Mouse (Mus musculus) embryonic stem cell, embryonic (primary cell): ENCODE measurements at regions not wholly inside any gene's neighbourhood (a gene's known extent, or its start where the extent isn't known, plus 50 kb on each side); places are given as distances from the start of the nearest gene placed in this dataset.

Experiments
- CTCF ChIA-PET, 4 experiments: fragments of 300-600 bp in 2 of 4; fragments of 350-600 bp in 2 of 4; sonication (Branson Sonifier 250); formaldehyde crosslinking; loops; one replicate each; lab custom pipeline; 2022; ENCODE audit warnings: inconsistent platforms in 2 of 4; lab: Charles Lee
- POLR2A ChIA-PET, 4 experiments: fragments of 300-600 bp in 2 of 4; fragments of 350-600 bp in 2 of 4; sonication (Branson Sonifier 250); formaldehyde crosslinking; loops; one replicate each; lab custom pipeline; 2022; ENCODE audit warnings: antibody characterized with exemption in 4 of 4, inconsistent platforms in 1 of 4; lab: Charles Lee

GRCm38 (mm10) chr6:71012436-71012822, 56.1 kb downstream of the Foxi3 start:
- POLR2A ChIA-PET: interaction anchor here in 3 of 4 experiments (0.5 to 3.7 kb wide), 8 partner anchors 10 to 258 kb away, joined by 3 to 15 read pairs (median 4); partner anchors contain the start of gene Foxi3 (in 1 of the 3)
- CTCF ChIA-PET: interaction anchor here (0.5 to 2.3 kb wide), 30 partner anchors 10 to 1525 kb away, joined by 3 to 6 read pairs (median 4); partner anchors contain the start of genes Foxi3 (in 2 of the 4) and Thnsl2 (in 2 of the 4)

- ChIA-PET POLR2A (interaction anchor here in 2 of 4 experiments (0.9 to 3.7 kb wide), 9 partner anchors 10 to 131 kb away, joined by 3 to 15 read pairs (median 4); partner anchors contain the start of genes Foxi3 (in 1 of the 2) and Thnsl2 (in 1 of the 2)), CTCF (interaction anchor here (0.5 to 2.3 kb wide), 37 partner anchors 11 to 215 kb away, joined by 3 to 11 read pairs (median 4); partner anchors contain the start of genes Foxi3 (in 2 of the 4) and Thnsl2 (in 2 of the 4))
These were observed 56.6 kb downstream of the Foxi3 start for GRCm38 (mm10) chr6:71012823-71013461.

DNA sequence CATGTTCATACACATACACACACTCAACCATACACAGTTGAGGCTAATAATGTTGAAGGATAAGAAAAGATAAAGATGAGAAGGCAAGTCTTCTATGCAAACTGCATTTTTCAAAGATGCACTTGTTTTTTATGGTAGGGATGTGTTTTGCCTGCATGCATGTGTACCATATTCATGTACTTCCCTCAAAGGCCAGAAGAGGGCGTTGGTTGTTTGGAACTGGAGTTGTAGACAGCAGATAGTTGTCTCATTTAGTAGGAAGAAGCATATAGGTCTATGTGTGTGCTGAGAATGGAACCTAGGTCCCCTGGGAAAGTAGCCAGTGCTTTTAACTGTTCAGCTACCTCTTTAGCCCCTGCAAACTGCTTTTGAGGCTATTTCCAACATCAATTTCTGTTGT, 60.1 kb downstream of the Foxi3 start:
- POLR2A ChIA-PET: no interaction called here

GRCm38 (mm10) chr6:71021353-71021752, 65.0 kb downstream of the Foxi3 start:
- ChIA-PET CTCF (no interaction called here), POLR2A (no interaction called here)

More for the DNA sequence above, 60.1 kb downstream of the Foxi3 start:
- CTCF ChIA-PET: interaction anchor here in 1 of 4 experiments (2.0 kb wide), 1 partner anchor 14 kb away, joined by 6 read pairs; no protein-coding TSS in a partner anchor

GRCm38 (mm10) chr6:71025472-71025871, 69.1 kb downstream of the Foxi3 start:
- CTCF ChIA-PET: interaction anchor here in 3 of 4 experiments (0.7 to 1.6 kb wide), 4 partner anchors 8 to 221 kb away, joined by 3 to 6 read pairs (median 3); no protein-coding TSS in a partner anchor
- POLR2A ChIA-PET: interaction anchor here in 1 of 4 experiments (0.8 to 1.2 kb wide), 2 partner anchors 119 to 519 kb away, joined by 3 read pairs; partner anchors contain the start of gene Thnsl2

DNA sequence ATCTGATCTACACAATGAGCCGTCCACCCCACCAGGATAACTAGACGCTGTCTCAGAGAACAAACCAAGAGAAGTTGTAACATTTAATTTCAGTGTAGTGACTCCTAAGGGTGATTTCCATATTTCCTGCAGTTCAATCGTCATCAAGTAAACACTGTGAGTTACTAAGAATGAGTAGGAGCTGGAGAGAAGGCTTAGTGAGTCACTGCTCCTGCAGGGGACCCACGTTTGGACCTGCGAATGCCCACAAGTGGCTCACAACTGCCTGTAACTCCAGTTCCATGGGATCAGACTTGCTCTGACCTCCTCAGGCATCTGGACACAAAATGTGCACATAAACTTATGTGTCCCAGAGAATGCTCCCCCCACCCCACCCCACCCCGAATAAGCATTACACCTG, 73.3 kb downstream of the Foxi3 start:
- CTCF ChIA-PET: interaction anchor here (0.5 to 2.1 kb wide), 22 partner anchors 11 to 972 kb away, joined by 3 to 26 read pairs (median 4); no protein-coding TSS in a partner anchor
- POLR2A ChIA-PET: no interaction called here

GRCm38 (mm10) chr6:71030541-71030940, 74.2 kb downstream of the Foxi3 start:
- POLR2A ChIA-PET: interaction anchor here in 2 of 4 experiments (1.4 kb wide), 2 partner anchors 12 to 66 kb away, joined by 3 to 4 read pairs; no protein-coding TSS in a partner anchor
- CTCF ChIA-PET: interaction anchor here (0.5 to 2.1 kb wide), 37 partner anchors 10 to 971 kb away, joined by 3 to 26 read pairs (median 4); no protein-coding TSS in a partner anchor

DNA sequence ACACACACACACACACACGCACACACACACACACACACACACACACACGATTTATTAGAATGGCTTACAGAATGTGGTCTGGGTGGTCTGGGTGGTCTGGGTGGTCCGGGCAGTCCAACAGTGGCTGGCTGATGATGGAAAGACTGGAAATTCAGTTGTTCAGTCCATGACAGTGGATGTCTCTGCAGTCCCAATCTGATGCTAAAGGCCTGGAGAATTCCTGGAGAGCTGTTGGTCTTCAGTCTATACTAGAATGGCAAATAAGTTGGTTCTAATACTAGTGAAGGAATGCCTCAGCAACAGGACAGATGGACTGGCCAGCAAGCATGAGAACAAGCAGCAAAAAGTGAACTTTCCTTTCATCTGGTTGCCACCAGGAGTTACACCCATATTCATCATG, 87.9 kb downstream of the Foxi3 start:
- POLR2A ChIA-PET: interaction anchor here in 1 of 4 experiments (1.2 kb wide), 1 partner anchor 31 kb away, joined by 3 read pairs; no protein-coding TSS in a partner anchor

DNA sequence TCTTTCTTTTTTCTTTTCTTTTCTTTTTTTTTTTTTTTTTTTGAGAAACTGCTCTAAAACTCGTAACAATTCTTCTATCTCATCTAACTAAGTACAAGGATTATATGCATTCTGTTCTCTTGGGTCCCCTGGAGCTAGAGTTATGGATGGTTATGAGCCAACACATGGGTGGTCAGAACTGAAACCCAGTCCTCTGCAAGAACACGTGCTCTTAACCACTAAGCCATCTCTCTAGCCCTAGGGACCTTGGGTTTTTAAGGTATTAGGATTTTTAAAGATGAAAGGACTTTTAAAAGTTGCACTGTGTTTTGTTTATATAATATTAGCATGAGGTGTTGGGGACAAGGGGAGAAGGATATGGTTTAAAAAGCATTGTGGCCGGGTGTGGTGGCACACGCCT, 88.9 kb downstream of the Foxi3 start:
- POLR2A ChIA-PET: interaction anchor here in 1 of 4 experiments (1.2 kb wide), 1 partner anchor 32 kb away, joined by 3 read pairs; no protein-coding TSS in a partner anchor
- CTCF ChIA-PET: interaction anchor here in 1 of 4 experiments (0.6 kb wide), 1 partner anchor 1215 kb away, joined by 8 read pairs; no protein-coding TSS in a partner anchor

More for the DNA sequence above, 87.9 kb downstream of the Foxi3 start:
- CTCF ChIA-PET: no interaction called here

GRCm38 (mm10) chr6:71048199-71049094, 92.1 kb downstream of the Foxi3 start:
- ChIA-PET POLR2A (no interaction called here), CTCF (interaction anchor here in 3 of 4 experiments (0.5 to 2.0 kb wide), 8 partner anchors 8 to 1315 kb away, joined by 3 to 9 read pairs (median 4); no protein-coding TSS in a partner anchor)

GRCm38 (mm10) chr6:71050248-71050647, 93.9 kb downstream of the Foxi3 start:
- ChIA-PET CTCF (interaction anchor here in 3 of 4 experiments (0.6 to 0.7 kb wide), 4 partner anchors 9 to 40 kb away, joined by 3 to 6 read pairs (median 4); no protein-coding TSS in a partner anchor), POLR2A (interaction anchor here in 3 of 4 experiments (0.7 to 1.4 kb wide), 4 partner anchors 10 to 1001 kb away, joined by 3 to 11 read pairs (median 6); no protein-coding TSS in a partner anchor)

DNA sequence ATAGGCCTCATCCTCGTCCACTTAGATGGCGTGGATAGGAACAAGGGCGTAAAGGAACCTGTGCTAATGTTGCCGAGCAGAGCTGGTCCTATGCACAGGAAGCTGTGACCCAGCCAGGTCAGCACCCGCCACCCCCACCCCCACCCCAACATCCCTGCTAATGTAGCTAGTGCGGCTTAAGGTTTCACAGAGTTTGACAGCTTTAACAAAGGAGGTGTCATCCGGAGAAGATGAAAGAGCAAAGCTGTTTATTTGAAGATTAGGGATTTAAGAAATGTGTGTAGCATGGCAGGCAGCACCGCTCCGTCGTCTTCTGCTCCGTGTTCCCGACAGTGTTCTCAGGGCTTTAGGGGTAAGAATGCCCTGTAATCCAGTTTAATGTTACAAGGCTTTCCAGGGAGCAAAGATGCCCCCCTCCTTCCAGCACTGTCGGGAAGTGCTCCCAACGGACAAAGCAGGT, 93.5 kb downstream of the Thnsl2 start:
- POLR2A ChIA-PET: interaction anchor here in 2 of 4 experiments (0.7 to 1.4 kb wide), 2 partner anchors 11 to 1000 kb away, joined by 3 to 4 read pairs; no protein-coding TSS in a partner anchor
- CTCF ChIA-PET: interaction anchor here (0.6 to 0.7 kb wide), 4 partner anchors 10 to 40 kb away, joined by 3 to 6 read pairs (median 4); no protein-coding TSS in a partner anchor

DNA sequence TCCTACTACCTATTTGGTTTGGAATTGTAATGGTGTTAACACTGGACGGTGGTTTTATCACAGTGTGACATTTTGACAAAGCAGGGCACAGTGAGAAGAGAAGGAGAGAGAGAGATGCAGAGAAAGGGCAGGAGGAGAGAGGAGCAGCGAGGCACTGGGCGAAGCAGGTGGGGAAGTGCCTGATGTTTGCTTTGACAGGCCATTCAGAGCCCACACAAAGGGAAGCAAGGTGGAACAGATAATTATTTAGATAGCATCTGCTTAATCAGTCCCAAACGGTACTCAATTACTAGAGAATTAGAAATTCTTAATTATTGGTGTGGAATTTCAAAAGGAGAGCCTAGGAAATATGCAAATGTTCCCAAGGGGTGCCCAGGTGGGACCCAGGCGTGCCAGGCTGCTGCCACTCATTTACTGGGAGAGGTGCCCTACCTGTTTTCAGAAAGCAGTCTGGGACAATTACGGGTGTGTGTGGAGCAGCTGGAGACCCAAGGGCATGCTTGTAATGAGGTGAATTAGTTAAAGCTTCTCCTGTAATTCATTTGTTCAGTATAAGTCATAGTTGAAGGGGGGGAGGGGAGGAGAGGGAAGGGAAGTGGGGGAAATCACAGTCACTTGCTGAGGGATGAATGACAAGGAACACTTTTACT, 86.9 kb downstream of the Thnsl2 start:
- CTCF ChIA-PET: no interaction called here
- POLR2A ChIA-PET: no interaction called here

DNA sequence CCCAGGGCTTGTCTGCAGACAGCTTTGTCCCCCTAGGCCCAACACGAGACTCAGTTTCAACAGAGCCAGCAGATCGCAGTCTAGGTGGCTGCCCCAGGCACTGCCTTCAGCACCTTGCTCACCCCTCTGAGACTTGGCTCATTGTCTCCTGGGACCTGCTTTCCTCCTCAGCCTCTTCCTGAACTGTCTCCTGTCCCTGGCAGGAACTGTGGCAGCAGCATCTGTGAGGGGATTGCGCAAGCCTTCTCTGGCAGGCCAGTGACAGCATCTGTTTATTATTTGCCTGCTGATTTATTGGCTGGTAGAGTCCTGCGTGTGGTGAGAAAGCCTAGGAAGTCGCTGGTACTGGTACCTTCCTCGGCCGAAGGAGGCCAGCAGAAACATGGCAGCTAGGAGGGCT, 84.1 kb downstream of the Thnsl2 start:
- ChIA-PET POLR2A (no interaction called here), CTCF (no interaction called here)

DNA sequence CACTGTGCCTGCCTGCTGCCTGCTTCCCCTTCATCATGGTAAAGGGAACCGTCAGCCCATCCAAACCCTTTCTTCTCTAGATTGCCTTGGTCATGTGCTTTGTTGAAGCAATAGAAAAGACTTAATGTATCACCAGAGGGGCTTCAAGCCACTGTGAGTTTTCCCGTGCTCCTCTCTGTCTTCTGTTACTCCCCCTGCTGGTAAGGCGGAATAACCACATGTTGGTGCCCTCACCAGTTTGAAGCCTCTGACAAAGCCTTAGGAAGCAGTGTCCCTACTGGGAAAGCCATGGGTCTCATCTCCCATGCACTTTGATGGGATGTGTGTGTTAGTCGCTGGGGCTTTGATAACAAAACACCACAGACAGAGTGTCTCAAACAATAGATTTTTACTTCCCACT, 81.3 kb downstream of the Thnsl2 start:
- ChIA-PET CTCF (interaction anchor here in 3 of 4 experiments (0.5 to 1.0 kb wide), 5 partner anchors 8 to 390 kb away, joined by 3 to 4 read pairs (median 3); no protein-coding TSS in a partner anchor), POLR2A (no interaction called here)

GRCm38 (mm10) chr6:71065428-71065827, 78.8 kb downstream of the Thnsl2 start:
- ChIA-PET CTCF (interaction anchor here in 2 of 4 experiments (0.6 to 1.4 kb wide), 2 partner anchors 35 to 46 kb away, joined by 3 read pairs; no protein-coding TSS in a partner anchor), POLR2A (no interaction called here)

- CTCF ChIA-PET: no interaction called here
- POLR2A ChIA-PET: interaction anchor here in 1 of 4 experiments (0.6 kb wide), 1 partner anchor 96 kb away, joined by 4 read pairs; no protein-coding TSS in a partner anchor
These were observed 75.0 kb downstream of the Thnsl2 start for GRCm38 (mm10) chr6:71069229-71069628.
